Mouse (Mus musculus): ENCODE measurements around the gene Coa5. TPM values are rescaled to one million over a fixed set of nuclear protein-coding genes. Genes with fewer than 3 reads are reported as not detected.

Coa5 gene
- total RNA-seq, 2 experiments from 2014 or later, result 44.9 to 45.1 TPM

DNA sequence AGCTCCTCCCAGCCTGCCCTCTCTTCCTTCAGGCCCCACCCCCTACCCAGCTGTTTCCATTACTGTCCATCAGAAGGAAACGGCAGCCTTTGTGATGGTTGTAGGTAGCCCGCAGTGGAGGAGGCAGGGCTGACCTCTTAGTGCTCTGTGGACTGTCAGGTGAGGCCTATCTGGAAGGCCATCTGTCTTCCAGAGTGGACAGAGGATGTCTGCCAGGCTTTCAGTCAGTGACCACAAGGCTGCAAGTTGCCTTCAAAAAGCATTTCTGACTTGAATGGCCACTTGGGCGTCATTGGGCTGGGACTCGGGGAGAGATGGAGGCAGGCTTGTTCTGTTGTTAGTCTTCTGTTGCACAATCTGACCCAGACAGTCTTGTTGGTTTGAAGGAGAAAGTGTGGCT, 50.4 kb downstream of the Coa5 start:
- intact Hi-C loops (cut with DNase I), result no loop called here
- no peak for DNase-seq (ENCODE audit: low spot score in 2 of 2)

DNA sequence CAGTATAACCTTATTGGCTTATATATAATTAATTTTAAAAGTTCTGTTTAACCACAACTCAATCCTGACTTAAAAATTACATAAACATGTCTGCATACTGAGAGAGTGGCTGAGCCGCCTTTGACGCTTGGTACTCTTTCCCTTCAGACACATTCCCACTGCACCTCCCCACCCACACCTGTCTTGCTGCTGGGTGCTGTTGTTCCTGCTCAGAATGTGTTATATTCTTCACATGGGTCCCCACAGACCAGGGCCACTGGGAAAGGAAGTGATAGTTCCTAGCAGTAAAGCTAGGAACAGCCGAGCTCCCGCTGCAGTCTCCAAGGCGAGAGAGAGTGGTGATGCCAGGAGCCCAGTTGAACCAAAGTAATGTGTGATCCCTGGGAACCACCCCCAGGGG, 51.8 kb downstream of the Coa5 start:
- intact Hi-C loops (cut with DNase I), result no loop called here
- DNase-seq (ENCODE audit: low spot score in 2 of 2), result no peak

DNA sequence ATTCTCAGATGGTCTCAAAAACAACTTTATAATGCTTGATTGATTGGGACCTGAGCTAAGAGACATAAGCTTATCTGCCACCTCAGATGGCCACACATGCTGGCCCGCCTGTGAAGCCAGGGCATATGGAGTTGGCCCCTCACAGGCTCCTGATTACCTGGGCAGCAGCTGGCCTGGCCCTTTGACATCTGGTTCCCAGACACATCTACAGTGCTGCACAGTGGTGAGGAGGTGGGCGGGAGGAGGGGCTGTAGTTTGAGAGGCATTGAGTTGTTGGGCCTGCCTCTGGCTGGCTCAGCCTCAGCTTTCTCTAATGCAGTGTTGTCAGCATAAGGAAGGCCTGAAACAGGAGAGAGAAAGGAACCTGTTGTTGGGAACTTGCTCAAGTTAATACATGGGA, 53.2 kb downstream of the Coa5 start:
- intact Hi-C loops (cut with DNase I), result no loop called here
- DNase-seq (ENCODE audit: low spot score in 2 of 2), result no peak

DNA sequence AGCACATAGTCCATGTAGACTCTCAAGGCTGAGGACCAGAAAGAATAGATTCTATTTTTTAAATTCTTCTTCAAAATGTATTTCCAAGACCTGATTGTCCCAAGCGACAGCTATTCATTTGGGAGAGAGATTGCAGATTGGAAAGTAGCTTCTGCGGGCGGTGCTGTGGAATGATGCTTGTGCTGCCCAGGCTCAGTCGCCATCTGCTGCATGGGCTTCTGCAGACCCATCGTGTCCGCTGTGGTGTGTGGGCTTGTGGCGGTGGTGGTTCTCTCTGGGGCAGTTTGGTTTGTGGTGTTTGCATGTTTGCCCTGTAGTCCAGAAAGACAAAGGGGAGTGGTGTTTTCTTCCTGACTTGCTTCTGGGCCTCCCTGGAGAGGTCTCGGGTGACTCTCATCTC, 53.7 kb downstream of the Coa5 start:
- intact Hi-C loops (cut with DNase I), result no loop called here
- DNase-seq (ENCODE audit: low spot score in 2 of 2), result no peak

DNA sequence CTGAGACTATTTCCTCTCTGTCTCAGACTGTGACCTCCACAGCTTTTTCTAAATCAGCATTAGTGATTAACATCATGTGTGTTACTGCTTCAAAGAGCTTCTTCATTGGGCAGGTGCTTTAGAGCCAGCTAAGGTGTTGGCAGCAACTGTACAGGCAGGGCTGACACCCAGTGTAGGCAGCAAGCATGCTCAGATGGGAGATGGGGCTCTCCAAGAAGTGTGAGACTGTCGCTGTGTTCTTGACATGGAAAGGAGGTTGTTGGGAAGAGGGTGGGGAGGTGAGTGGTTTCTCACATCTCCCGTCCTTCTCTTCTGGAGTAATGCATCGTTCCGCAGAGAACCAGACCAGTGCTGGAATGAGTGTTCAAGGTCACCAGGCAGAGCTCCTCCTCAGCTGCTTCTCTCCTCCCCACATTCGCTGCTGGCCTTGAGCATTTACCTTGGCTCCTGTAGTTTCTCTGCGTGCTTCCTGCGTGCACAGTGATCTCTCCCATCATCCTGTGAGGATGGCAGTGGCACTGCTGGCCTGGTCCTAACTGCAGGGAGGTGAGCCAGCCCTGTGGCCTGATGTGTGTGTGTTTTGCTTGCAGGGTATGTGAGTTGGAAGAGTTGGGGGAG, 61.0 kb downstream of the Coa5 start:
- intact Hi-C loops (cut with DNase I), result no loop called here

DNA sequence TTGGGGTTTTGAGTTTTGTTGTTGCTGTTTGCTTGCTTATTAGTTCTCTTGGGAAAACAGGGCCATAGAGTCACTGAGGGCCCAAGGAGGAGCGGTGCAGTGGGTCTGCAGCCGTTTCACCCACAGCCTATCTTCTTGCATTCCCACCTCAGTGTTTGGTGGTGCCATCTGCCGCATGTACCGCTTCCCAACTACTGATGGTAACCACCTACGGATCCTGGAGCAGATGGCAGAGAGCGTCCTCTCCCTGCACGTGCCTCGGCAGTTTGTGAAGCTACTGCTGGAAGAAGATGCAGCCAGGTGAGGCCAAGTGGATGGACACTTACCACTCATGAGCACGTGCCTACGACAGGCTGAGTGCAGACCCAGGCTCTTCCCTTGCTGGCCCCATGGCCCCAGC, 61.8 kb downstream of the Coa5 start:
- intact Hi-C loops (cut with DNase I), result no loop called here
- DNase-seq (ENCODE audit: low spot score in 2 of 2), result peak; percentile 69 to 79

More for the DNA sequence above, 61.0 kb downstream of the Coa5 start:
- DNase-seq (ENCODE audit: low spot score in 2 of 2), result peak in 1 of 2 experiments; percentile 41

Other genes with a start within 250 kb of the Coa5 start
- under 1 TPM; 0.13 to 0.21 TPM for gene Cnga3, start 215.7 kb downstream of the Coa5 start, total RNA-seq (2021)
- 100 to 1,000 TPM; 151 to 152 TPM for gene Inpp4a, start 130.2 kb downstream of the Coa5 start, total RNA-seq (2021)
- 10 to 100 TPM; 60.1 to 61.2 TPM for gene Unc50, start within 50 bp of the Coa5 start, total RNA-seq (2021)
- 10 to 100 TPM; 24.9 to 30.3 TPM for gene Mgat4a, start 110.9 kb upstream of the Coa5 start, total RNA-seq (2021)